Mouse (Mus musculus): Measurements from ENCODE around the gene Krtap19-2. TPM values are rescaled to one million over a fixed set of nuclear protein-coding genes. Genes with fewer than 3 reads are reported as not detected.

The Krtap19-2 gene
- not detected for total RNA-seq (2021)
- long read RNA-seq, experiment 1, result 0 reads
- long read RNA-seq, experiment 2, result 0 reads

DNA sequence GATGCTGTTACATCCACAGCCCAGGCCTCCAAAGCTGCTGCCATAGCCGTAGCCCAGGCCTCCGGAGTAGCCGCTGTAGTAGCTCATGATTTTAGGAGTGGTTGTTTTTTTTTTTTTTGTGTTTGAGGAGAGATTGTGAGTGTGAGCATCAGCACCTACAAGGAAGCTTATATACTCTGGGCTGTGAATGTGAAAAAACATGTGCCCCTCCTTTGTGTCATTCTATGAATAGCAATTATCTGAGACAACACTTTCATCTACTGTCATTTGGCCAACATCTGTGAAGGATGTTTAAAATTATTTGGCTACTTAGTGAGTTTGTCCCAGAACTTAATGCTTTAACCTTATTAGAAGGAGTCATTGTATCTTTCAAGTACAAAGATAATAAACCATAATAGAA is at the start of gene Krtap19-2:
Krtap19-2 (minus strand) TSS at position 101 of the 400 bp plus-strand sequence.
- intact Hi-C loops (cut with DNase I; ENCODE audit: low total_unique reads), result no loop called here
- no peak for DNase-seq

DNA sequence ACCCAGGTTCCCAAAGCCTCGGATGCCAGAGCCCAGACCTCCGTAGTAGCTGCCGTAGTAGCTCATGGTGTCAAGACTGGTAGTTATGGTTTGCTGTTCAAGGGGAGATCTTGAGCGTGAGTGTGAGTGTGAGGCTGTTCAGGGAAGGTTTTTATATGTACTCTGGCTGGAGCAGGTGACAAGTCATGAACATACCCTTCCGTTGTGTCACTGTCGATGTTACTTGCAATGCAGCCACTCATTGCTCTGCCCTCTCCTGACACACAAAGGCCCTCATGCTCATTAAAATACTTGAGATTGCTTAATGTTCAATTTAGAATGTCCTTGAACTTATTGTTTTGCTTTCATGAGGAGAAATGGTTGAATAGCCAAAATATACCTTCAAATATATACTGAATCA is 22.3 kb upstream of the Krtap19-2 start, which contains the start of gene Krtap19-5:
Krtap19-5 (minus strand) TSS at position 101 of the 400 bp plus-strand sequence.
- intact Hi-C loops (cut with DNase I; ENCODE audit: low total_unique reads), result no loop called here
- no peak for DNase-seq

DNA sequence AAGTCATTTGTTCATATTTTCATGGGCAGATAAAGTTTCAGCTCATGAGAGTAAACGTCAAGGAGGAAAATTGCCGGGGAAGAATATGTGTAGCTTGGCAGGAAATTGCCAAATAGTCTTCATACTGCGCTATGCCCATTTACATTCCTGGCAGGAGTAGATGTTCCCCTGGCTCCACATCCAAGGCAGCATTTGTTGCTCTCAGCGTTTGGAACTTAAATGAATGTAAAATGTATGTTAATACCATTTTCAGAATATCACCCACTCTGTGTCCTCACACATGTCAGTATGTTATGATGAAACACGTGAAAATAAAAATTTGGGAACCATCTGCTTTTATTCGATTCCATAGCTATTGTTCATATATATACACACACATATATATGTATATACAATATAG is 12.8 kb upstream of the Krtap19-2 start:
- DNase-seq, result no peak
- intact Hi-C loops (cut with DNase I; ENCODE audit: low total_unique reads), result no loop called here

DNA sequence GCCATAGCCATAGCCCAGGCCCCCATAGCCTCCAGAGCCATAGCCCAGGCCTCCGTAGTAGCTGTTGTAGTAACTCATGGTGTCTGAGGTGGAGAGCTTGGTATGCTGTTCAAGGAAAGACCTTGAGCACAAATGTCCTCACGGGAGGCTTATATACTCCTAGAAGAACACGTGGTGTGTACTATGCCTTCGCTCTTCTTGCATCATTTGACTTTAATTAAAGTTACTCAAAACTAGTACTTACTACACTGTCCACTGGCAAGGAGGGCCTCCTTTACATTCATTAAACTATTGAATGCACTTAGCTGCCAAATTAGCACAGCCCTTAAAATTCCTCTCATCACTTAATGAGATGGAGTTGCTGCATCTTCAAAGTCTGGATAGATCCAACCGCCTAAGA is 10.9 kb upstream of the Krtap19-2 start, which contains the start of gene Krtap19-4:
Krtap19-4 (minus strand) TSS at position 101 of the 400 bp plus-strand sequence.
- no peak for DNase-seq
- intact Hi-C loops (cut with DNase I; ENCODE audit: low total_unique reads), result no loop called here

DNA sequence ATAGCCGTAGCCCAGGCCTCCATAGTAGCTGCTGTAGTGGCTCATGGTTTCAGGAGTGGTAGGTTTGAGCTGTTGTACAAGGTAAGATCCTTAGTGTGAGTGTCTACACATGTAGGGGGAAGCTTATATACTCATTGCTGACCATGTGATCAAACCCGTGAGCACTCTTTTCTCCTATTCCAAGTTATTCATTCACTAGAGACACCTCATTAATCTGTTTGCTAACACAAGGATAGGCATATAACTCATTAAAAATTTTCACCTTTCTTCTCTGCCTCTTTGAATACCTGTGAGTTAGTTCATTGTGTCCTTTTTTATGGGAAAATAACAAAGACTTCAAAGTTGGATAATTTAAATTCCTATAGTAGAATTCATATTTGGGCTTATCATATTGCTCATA is 3.9 kb upstream of the Krtap19-2 start, which contains the start of gene Krtap19-3:
Krtap19-3 (minus strand) TSS at position 101 of the 400 bp plus-strand sequence.
- intact Hi-C loops (cut with DNase I; ENCODE audit: low total_unique reads), result no loop called here
- no peak for DNase-seq

DNA sequence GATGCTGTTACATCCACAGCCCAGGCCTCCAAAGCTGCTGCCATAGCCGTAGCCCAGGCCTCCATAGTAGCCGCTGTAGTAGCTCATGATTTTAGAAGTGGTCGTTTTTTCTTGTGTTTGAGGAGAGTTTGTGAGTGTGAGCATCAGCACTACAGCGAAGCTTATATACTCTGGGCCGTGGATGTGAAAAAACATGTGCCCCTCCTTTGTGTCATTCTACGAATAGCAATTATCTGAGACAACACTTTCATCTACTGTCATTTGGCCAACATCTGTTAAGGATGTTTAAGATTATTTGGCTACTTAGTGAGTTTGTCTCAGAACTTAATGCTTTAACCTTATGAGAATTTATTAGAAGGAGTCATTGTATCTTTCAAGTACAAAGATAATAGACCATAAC is 4.8 kb downstream of the Krtap19-2 start, which contains the start of gene Krtap19-1:
Krtap19-1 (minus strand) TSS at position 101 of the 400 bp plus-strand sequence.
- no peak for DNase-seq
- intact Hi-C loops (cut with DNase I; ENCODE audit: low total_unique reads), result no loop called here

DNA sequence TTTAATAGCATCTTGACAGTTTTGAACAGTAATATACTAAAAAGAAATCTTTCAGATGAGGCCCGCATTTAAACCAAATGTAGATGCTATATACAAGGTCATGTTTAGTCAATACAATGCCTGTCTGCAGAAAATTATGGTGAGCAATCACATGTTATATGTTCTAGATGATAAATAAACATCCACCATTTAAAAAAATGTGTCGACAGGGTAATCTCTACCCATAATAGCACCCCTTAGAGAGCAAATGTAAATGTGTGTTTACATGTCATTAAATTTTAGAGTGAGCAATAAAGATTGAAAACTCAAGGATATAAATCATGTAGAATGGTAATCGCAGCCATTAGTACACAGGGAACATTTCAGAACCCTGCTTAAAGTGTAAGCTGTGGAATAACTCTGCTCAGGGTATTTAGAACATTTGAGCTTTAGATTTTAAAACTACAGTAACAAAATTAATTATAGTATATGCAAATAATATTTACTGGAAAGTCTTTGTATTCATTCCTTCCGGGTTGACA is 9.1 kb downstream of the Krtap19-2 start:
- DNase-seq, result no peak
- intact Hi-C loops (cut with DNase I; ENCODE audit: low total_unique reads), result no loop called here

DNA sequence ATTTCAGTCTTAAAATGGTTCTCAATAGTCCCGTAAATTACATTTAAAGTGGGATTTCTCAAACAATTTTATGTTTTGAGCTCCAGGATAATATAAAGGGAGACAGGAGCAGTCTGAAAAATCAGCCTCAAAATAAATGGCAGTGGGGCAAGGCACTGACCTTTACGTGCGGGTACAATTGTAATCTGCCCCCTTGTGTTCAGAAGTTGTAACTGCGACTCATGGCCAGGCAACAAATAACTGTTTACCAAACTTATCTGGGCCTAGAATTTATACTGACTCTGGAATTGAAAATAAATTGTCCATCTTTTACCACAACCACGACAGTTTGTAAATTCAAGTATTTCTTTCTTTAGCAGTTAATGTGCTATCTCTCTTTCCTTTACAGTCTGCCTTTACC is 22.6 kb downstream of the Krtap19-2 start:
- intact Hi-C loops (cut with DNase I; ENCODE audit: low total_unique reads), result no loop called here
- DNase-seq, result no peak

DNA sequence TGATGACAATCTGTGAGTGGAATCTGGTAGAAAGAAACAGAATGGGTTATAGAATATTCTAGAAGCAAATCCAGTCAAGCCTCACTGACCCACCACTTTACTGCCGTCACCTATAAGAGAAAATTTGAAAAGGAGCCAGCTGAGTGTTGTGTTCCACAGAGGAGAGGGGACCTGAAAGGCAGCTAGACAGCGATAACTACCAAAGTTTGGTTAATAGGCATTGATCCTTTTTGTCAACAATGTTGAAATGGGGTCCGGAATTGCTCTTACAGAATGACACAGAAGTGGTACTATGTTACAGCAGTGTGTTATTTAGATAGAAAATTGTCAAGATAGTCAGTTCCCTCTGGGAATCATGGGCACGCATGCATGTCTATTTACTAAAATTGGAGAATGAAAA is 25.5 kb downstream of the Krtap19-2 start:
- intact Hi-C loops (cut with DNase I; ENCODE audit: low total_unique reads), result no loop called here
- DNase-seq, result no peak

DNA sequence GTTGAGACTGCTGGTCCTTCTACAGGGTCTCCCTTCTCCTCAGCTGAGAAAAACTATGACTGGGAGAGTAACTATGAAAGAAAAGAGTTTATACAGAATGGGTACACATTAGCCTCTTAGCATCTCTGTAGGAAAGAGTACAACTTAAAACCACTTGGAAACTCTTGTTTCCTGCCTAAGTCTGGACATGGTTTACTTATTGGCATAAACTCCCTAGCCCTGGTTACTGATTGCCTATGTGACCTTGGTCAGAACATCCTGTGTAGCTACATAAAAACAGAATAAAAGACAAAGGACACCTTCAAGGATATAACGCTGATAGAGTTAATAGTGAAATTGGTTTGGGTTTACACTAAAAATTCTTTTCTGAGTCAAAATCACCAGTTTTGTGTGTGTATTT is 26.7 kb downstream of the Krtap19-2 start:
- no peak for DNase-seq
- intact Hi-C loops (cut with DNase I; ENCODE audit: low total_unique reads), result no loop called here

DNA sequence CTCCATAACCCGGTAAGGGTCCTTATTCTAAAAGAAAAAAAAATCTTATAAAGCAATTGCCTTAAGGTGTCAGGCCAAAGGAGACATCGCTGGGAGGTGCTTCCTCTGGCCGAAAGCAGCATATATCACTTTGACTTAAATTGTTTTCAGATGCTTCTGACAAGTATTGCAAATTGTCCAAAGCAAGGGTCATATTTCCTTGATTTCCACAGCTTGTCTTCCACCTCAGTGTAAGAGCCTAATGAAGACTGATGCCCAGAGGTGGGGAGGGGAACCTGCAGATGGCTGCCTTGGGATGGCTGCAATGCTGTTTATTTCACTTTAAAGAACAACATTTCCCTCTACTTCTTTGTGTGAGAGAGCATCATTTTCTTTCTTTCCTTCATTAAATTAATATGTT is 47.1 kb downstream of the Krtap19-2 start:
- no peak for DNase-seq
- intact Hi-C loops (cut with DNase I; ENCODE audit: low total_unique reads), result loop anchor here (5.0 kb wide), 1 partner anchor 170 kb away; no protein-coding TSS in a partner anchor

DNA sequence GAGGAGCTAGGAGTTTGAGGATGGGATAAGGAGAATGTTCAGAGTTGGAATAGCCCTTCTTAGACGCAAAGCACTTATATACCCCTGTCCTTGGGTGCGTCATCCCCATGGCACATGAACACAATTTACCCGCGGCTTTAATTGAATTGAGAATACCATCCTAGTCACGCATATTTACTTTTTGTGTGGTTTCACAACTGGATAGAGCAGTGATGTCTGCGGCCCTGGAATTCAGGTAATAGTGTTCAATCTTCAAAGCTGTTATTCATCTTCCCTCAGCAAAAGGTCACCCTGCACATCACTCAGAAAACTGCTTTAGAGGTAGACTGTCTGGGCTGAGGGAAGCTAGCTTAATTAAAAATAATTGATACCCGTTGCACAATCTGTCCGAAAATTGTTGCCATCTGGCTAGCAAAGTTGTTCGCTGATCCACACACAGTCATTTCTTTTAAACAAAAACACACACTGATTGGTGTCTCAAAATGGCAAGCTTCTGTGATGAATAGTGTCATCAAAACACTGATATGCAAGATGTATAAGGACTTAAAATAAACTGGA is 47.9 kb downstream of the Krtap19-2 start, which contains the start of gene Krtap14:
Krtap14 (minus strand) TSS at position 51 of the 558 bp plus-strand sequence.
- intact Hi-C loops (cut with DNase I; ENCODE audit: low total_unique reads), result loop anchor here (5.0 kb wide), 1 partner anchor 169 kb away; no protein-coding TSS in a partner anchor
- DNase-seq, result no peak

DNA sequence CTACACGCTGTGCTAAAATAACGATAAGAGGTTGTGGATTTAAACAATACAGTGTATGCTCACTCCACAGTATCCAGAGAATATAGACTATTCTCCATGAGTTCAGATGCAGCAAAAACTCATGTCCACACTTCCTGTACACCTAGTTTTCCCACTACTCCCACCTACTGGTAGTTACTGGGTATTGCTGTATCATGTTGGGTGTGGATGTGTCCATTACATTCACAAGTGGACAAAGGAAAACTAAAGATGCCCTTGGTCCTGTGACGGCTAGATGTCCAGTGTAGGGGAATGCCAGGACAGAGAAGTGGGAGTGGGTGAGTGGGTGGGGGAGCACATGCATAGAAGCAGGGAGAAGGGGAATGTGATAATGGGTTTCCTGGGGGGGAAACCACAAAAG is 50.3 kb downstream of the Krtap19-2 start:
- DNase-seq, result no peak
- intact Hi-C loops (cut with DNase I; ENCODE audit: low total_unique reads), result no loop called here

Other genes starting within 250 kb of the Krtap19-2 start
- not detected for gene 2310079G19Rik, start 246.6 kb downstream of the Krtap19-2 start, total RNA-seq (2021)
- gene Krtap26-1, start 226.5 kb downstream of the Krtap19-2 start, total RNA-seq (2021), result not detected
- gene Krtap27-1, start 202.6 kb downstream of the Krtap19-2 start, total RNA-seq (2021), result not detected
- not detected for gene 2310061N02Rik, start 166.3 kb downstream of the Krtap19-2 start, total RNA-seq (2021)
- not detected for gene Krtap13-1, start 145.4 kb downstream of the Krtap19-2 start, total RNA-seq (2021)
- gene Krtap13, start 122.6 kb downstream of the Krtap19-2 start, total RNA-seq (2021), result not detected
- gene 2310034C09Rik, start 115.4 kb downstream of the Krtap19-2 start, total RNA-seq (2021), result not detected
- gene 2310057N15Rik, start 100.1 kb downstream of the Krtap19-2 start, total RNA-seq (2021), result not detected
- not detected for gene Gm5965, start 96.4 kb downstream of the Krtap19-2 start, total RNA-seq (2021)
- gene Gm20741, start 62.0 kb downstream of the Krtap19-2 start, total RNA-seq (2021), result not detected
- not detected for gene Krtap15, start 54.1 kb downstream of the Krtap19-2 start, total RNA-seq (2021)
- gene Krtap14, start 48.1 kb downstream of the Krtap19-2 start, total RNA-seq (2021), result not detected
- gene Krtap19-1, start 4.9 kb downstream of the Krtap19-2 start, total RNA-seq (2021), result not detected
- not detected for gene Krtap19-3, start 3.8 kb upstream of the Krtap19-2 start, total RNA-seq (2021)
- gene Krtap19-4, start 10.8 kb upstream of the Krtap19-2 start, total RNA-seq (2021), result not detected
- gene Krtap19-5, start 22.2 kb upstream of the Krtap19-2 start, total RNA-seq (2021), result not detected
- gene Krtap19-9b, start 58.0 kb upstream of the Krtap19-2 start, total RNA-seq (2021), result not detected
- not detected for gene Krtap16-3, start 88.6 kb upstream of the Krtap19-2 start, total RNA-seq (2021)
- gene Krtap22-2, start 136.5 kb upstream of the Krtap19-2 start, total RNA-seq (2021), result not detected
- not detected for gene Gm10229, start 141.0 kb upstream of the Krtap19-2 start, total RNA-seq (2021)
- not detected for gene Krtap6-1, start 157.4 kb upstream of the Krtap19-2 start, total RNA-seq (2021)
- gene Gm10228, start 167.2 kb upstream of the Krtap19-2 start, total RNA-seq (2021), result not detected
- not detected for gene Krtap6-5, start 173.6 kb upstream of the Krtap19-2 start, total RNA-seq (2021)
- not detected for gene 1110025L11Rik, start 189.7 kb upstream of the Krtap19-2 start, total RNA-seq (2021)
- not detected for gene Krtap6-3, start 209.7 kb upstream of the Krtap19-2 start, total RNA-seq (2021)